Comparison of ENCODE assay signal across 8 mouse cellular contexts in the genomic region with DNA sequence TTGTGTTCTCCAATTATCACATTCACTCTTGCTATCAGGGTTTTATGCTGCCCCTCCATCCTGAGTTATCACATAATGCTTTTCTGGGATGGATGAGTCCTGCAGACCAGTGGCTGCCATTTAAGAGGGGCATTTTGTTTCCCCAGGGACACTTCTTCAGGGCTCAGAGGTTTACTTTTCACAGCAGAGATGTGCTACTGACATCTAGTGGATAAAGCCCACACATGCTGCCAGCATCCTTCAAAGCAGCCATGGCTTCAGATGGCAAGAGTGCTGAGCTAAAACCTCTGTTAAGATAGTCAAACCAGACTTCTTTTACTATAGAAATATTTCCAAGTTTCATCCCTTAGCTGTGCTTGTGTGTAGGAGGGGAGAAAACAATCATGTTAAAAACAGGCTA. TPM values are rescaled to one million over a fixed set of nuclear protein-coding genes. Genes with fewer than 3 reads are reported as not detected.
A peak's percentile ranks its signal among the peaks of the same experiment; 100 is the strongest.
DNase-seq lines count a peak whose midpoint lies in the region.

No protein-coding gene starts in this region.

- intact Hi-C loops in heart, postnatal 36 days (cut with DNase I) = loop anchor here (10.0 kb wide), 1 partner anchor 354 kb away; no protein-coding TSS in a partner anchor

- peak; percentile 18 for DNase-seq in heart, postnatal 4 days
- DNase-seq in heart, postnatal 36 days = no peak
- DNase-seq in 3T3-L1 (ENCODE audit: low read depth, low spot score) (peak; percentile 54), adipocyte (ENCODE audit: low spot score) (peak; percentile 43)
- peak; percentile 8 for DNase-seq in kidney, postnatal 10 days
- no peak for DNase-seq in spleen, postnatal 36 days (ENCODE audit: low spot score in 2 of 2)
- no peak for DNase-seq in urinary bladder, postnatal 25 days (ENCODE audit: low spot score)
- no peak for DNase-seq in heart, adult 11 months

RNA-seq across cellular contexts. Expression of a gene that starts 8.7 kb away (rescaled TPM):
- 1 to 10 TPM; 5.2 TPM for total RNA-seq in heart, postnatal 4 days (2021)
- 1 to 10 TPM; 3.6 to 6.0 TPM for total RNA-seq in heart, postnatal 36 days (2021)

Comparison
In these comparisons a context has a peak if more than half of its experiments do, and no peak if none do; other contexts are left out.
1. DNase-seq: peak in heart, postnatal 4 days (single experiment), 3T3-L1 (single experiment), adipocyte (single experiment) and kidney, postnatal 10 days (single experiment); none in heart, postnatal 36 days (0 of 2), spleen, postnatal 36 days (0 of 2), urinary bladder, postnatal 25 days (single experiment) and heart, adult 11 months (single experiment).